Mouse (Mus musculus) forebrain, embryonic 10.5 days (tissue): ENCODE results near the gene Rsu1. TPM values are rescaled to one million over a fixed set of nuclear protein-coding genes. Genes with fewer than 3 reads are reported as not detected.

Experiments
- DNase-seq: peaks from one replicate; pipeline ENCODE4 v3.0.0-alpha.2; 2017; ENCODE audit warnings: low spot score; ENCODE audit errors: extremely low spot score
- H3K27ac ChIP-seq: fragments of 300-500 bp; sonication (generic); 2 replicates; pipeline ENCODE4 v1.5.1; 2016; ENCODE audit warnings: mild to moderate bottlenecking
- H3K27me3 ChIP-seq: fragments of 300-500 bp; sonication (generic); 2 replicates; pipeline ENCODE4 v1.6.1; 2016; ENCODE audit warnings: mild to moderate bottlenecking; ENCODE audit not compliant: poor library complexity, severe bottlenecking
- H3K36me3 ChIP-seq: fragments of 300-500 bp; sonication (generic); replicated peaks from 2 replicates; pipeline ENCODE4 v1.6.1; 2016; ENCODE audit warnings: mild to moderate bottlenecking, moderate library complexity
- H3K4me1 ChIP-seq: fragments of 300-500 bp; sonication (generic); 2 replicates; pipeline ENCODE4 v1.6.1; 2016
- H3K4me3 ChIP-seq: fragments of 300-500 bp; sonication (generic); 2 replicates; pipeline ENCODE4 v1.5.1; 2016; ENCODE audit warnings: mild to moderate bottlenecking, moderate library complexity
- H3K9me3 ChIP-seq: fragments of 300-500 bp; sonication (generic); 2 replicates; pipeline ENCODE4 v1.6.1; 2016; ENCODE audit warnings: mild to moderate bottlenecking, moderate library complexity
- WGBS: fragments of 180-500 bp; shearing (Covaris S2); methylation state at CpG from one replicate; pipeline ENCODE4 v1.1.7; 2016; 5-methylcytosine and 5-hydroxymethylcytosine counted together
- polyA plus RNA-seq: library from polyadenylated mRNA; unstranded; fragments of >200 nt; fragmentation: Nextera tagmentation; extraction: Ambion mirVana; gene quantifications from 2 replicates; pipeline ENCODE4 v1.2.1, GENCODE M21; 2016

Gene Rsu1
- polyA plus RNA-seq, 1 experiment from 2014 or later = 62.0 TPM

- 85% methylated on average over 2 of the region's 2 CpGs for WGBS
- H3K27ac ChIP-seq = no peak overlapping the region
- no peaks in the 10 kb centered on the region for H3K27me3 ChIP-seq
- no peak for DNase-seq
- H3K36me3 ChIP-seq = peaks cover 14% of the 10 kb centered on the region
- H3K4me3 ChIP-seq = no peak overlapping the region
- H3K9me3 ChIP-seq = peaks cover 4% of the 10 kb centered on the region; the same call in 1 of the 2 replicates
- H3K4me1 ChIP-seq = no peaks in the 10 kb centered on the region
Measured at GRCm38 (mm10) chr2:13258606-13259005, 12.6 kb downstream of the Rsu1 start.

- no peak overlapping the region for H3K4me3 ChIP-seq
- H3K27ac ChIP-seq = no peak overlapping the region
- 75% methylated on average over 9 of the region's 9 CpGs for WGBS
- no peaks in the 10 kb centered on the region for H3K9me3 ChIP-seq
- H3K36me3 ChIP-seq = 0 out of 2 replicates have a peak, but pooled peaks cover 3% of the 10 kb centered on the region
- H3K4me1 ChIP-seq = peaks cover 10% of the 10 kb centered on the region
- H3K27me3 ChIP-seq = no peaks in the 10 kb centered on the region
- DNase-seq = no peak
Measured at GRCm38 (mm10) chr2:13240711-13241110, 30.5 kb downstream of the Rsu1 start.

GRCm38 (mm10) chr2:13237140-13237901, 33.9 kb downstream of the Rsu1 start:
- peaks cover 16% of the 10 kb centered on the region for H3K4me1 ChIP-seq
- 77% methylated on average over 8 of the region's 8 CpGs for WGBS
- H3K4me3 ChIP-seq = no peak overlapping the region
- no peak for DNase-seq
- no peaks in the 10 kb centered on the region for H3K27me3 ChIP-seq
- H3K9me3 ChIP-seq = no peaks in the 10 kb centered on the region
- H3K36me3 ChIP-seq = no peaks in the 10 kb centered on the region
- no peak overlapping the region for H3K27ac ChIP-seq

- Histone ChIP-seq H3K36me3 (no peaks in the 10 kb centered on the region), H3K9me3 (no peaks in the 10 kb centered on the region), H3K4me1 (peaks cover 15% of the 10 kb centered on the region), H3K27ac (no peak overlapping the region), H3K4me3 (no peak overlapping the region), H3K27me3 (no peaks in the 10 kb centered on the region)
- DNase-seq = no peak
- 83% methylated on average over 5 of the region's 5 CpGs for WGBS
Measured at GRCm38 (mm10) chr2:13235696-13236095, 35.5 kb downstream of the Rsu1 start.

DNA sequence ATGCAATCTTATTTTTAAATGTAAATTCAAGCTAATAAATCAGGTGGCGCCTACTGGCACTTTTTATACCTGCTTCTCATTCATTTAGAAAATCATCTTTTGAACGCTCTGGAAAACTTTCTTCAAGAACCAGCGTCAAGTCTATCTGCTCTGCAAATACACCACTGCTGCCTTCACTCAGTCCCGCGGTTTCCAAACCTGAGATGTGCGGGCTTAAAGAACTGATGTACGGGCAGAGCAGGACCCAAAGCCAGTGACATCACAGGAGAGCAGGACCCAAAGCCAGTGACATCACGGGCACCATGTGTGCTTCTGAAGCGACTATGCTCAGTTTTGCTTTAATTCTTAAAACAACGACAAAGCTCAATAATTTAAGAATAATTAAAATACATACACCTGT, 36.4 kb downstream of the Rsu1 start:
- DNase-seq = no peak
- Histone ChIP-seq H3K4me1 (peaks cover 7% of the 10 kb centered on the region; the same call in 1 of the 2 replicates), H3K4me3 (no peak overlapping the region), H3K27me3 (no peaks in the 10 kb centered on the region), H3K9me3 (no peaks in the 10 kb centered on the region), H3K27ac (no peak overlapping the region), H3K36me3 (no peaks in the 10 kb centered on the region)
- 90% methylated on average over 10 of the region's 10 CpGs for WGBS

GRCm38 (mm10) chr2:13233902-13234301, 37.3 kb downstream of the Rsu1 start:
- Histone ChIP-seq H3K4me3 (no peak overlapping the region), H3K27me3 (no peaks in the 10 kb centered on the region), H3K36me3 (no peaks in the 10 kb centered on the region), H3K4me1 (peaks cover 7% of the 10 kb centered on the region; the same call in 1 of the 2 replicates), H3K9me3 (no peaks in the 10 kb centered on the region), H3K27ac (no peak overlapping the region)
- WGBS = 74% methylated on average over 7 of the region's 7 CpGs
- DNase-seq = no peak

- H3K4me3 ChIP-seq = no peak overlapping the region
- H3K4me1 ChIP-seq = peaks cover 7% of the 10 kb centered on the region; the same call in 1 of the 2 replicates
- H3K27ac ChIP-seq = no peak overlapping the region
- no peaks in the 10 kb centered on the region for H3K9me3 ChIP-seq
- H3K27me3 ChIP-seq = no peaks in the 10 kb centered on the region
- no peak for DNase-seq
- no peaks in the 10 kb centered on the region for H3K36me3 ChIP-seq
- WGBS = 85% methylated on average over 12 of the region's 12 CpGs
Measured at GRCm38 (mm10) chr2:13233254-13233835, 37.9 kb downstream of the Rsu1 start.

DNA sequence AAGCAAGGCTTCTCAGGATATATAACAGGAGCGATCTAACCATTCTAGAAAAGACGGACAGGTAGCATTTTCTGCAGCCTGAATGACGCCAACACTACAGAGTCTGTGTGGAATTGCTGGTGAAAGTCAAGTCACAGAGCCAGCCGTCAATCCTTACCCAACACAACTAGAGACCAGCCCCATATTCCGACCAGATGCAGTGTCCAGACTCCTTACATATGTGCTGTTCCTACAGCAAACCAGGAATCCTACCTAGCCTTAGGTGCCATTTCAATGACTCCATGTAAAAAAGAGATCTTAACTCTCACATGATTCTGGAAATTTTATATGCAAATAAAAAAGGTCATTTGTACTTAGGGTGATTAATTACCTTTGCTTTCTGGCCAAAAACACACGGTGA, 38.9 kb downstream of the Rsu1 start:
- WGBS = 92% methylated on average over 6 of the region's 6 CpGs
- Histone ChIP-seq H3K4me1 (peaks cover 7% of the 10 kb centered on the region; the same call in 1 of the 2 replicates), H3K36me3 (no peaks in the 10 kb centered on the region)

GRCm38 (mm10) chr2:13229686-13230085, 41.5 kb downstream of the Rsu1 start:
- 93% methylated on average over 3 of the region's 3 CpGs for WGBS
- H3K27ac ChIP-seq = no peak overlapping the region
- no peak overlapping the region for H3K4me3 ChIP-seq
- peaks cover 4% of the 10 kb centered on the region; the same call in 1 of the 2 replicates for H3K27me3 ChIP-seq
- H3K36me3 ChIP-seq = no peaks in the 10 kb centered on the region
- H3K4me1 ChIP-seq = peaks cover 19% of the 10 kb centered on the region
- no peaks in the 10 kb centered on the region for H3K9me3 ChIP-seq
- no peak for DNase-seq

More for the DNA sequence above, 38.9 kb downstream of the Rsu1 start:
- H3K27me3 ChIP-seq = no peaks in the 10 kb centered on the region
- no peaks in the 10 kb centered on the region for H3K9me3 ChIP-seq
- H3K27ac ChIP-seq = no peak overlapping the region
- no peak for DNase-seq
- no peak overlapping the region for H3K4me3 ChIP-seq

GRCm38 (mm10) chr2:13226031-13226430, 45.2 kb downstream of the Rsu1 start:
- 91% methylated on average over 4 of the region's 4 CpGs for WGBS
- DNase-seq = no peak
- no peaks in the 10 kb centered on the region for H3K9me3 ChIP-seq
- H3K27ac ChIP-seq = no peak overlapping the region
- H3K4me1 ChIP-seq = peaks cover 12% of the 10 kb centered on the region
- H3K36me3 ChIP-seq = no peaks in the 10 kb centered on the region
- H3K4me3 ChIP-seq = no peak overlapping the region
- H3K27me3 ChIP-seq = peaks cover 6% of the 10 kb centered on the region; the same call in 1 of the 2 replicates

DNA sequence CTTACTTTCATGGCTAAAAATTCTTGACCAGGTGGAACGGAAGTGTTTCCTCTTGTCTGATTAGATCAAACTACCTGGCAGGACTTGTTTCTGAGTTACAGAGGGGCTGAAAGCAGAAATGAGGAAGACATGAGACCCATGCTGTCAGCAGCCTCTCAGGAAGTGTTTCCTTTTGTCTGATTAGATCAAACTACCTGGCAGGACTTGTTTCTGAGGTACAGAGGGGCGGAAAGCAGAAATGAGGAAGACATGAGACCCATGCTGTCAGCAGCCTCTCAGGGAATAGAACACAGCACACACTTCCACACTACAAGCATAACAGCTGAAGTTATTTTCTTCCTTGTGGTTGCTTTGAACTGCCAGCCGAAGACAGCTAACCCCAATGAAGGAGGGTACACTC, 46.7 kb downstream of the Rsu1 start:
- H3K9me3 ChIP-seq = no peaks in the 10 kb centered on the region
- H3K4me3 ChIP-seq = no peak overlapping the region
- peaks cover 6% of the 10 kb centered on the region; the same call in 1 of the 2 replicates for H3K27me3 ChIP-seq
- no peaks in the 10 kb centered on the region for H3K36me3 ChIP-seq
- WGBS = 94% methylated on average over 3 of the region's 3 CpGs
- H3K4me1 ChIP-seq = peaks cover 12% of the 10 kb centered on the region
- no peak for DNase-seq
- no peak overlapping the region for H3K27ac ChIP-seq

GRCm38 (mm10) chr2:13223451-13223850, 47.8 kb downstream of the Rsu1 start:
- peaks cover 12% of the 10 kb centered on the region for H3K4me1 ChIP-seq
- H3K9me3 ChIP-seq = no peaks in the 10 kb centered on the region
- no peak overlapping the region for H3K27ac ChIP-seq
- no peak overlapping the region for H3K4me3 ChIP-seq
- no peak for DNase-seq
- H3K36me3 ChIP-seq = no peaks in the 10 kb centered on the region
- WGBS = 91% methylated on average over 4 of the region's 4 CpGs
- peaks cover 6% of the 10 kb centered on the region; the same call in 1 of the 2 replicates for H3K27me3 ChIP-seq

GRCm38 (mm10) chr2:13220141-13220540, 51.1 kb downstream of the Rsu1 start:
- 80% methylated on average over 2 of the region's 2 CpGs for WGBS
- H3K4me3 ChIP-seq = no peak overlapping the region
- peaks cover 6% of the 10 kb centered on the region; the same call in 1 of the 2 replicates for H3K27me3 ChIP-seq
- H3K36me3 ChIP-seq = no peaks in the 10 kb centered on the region
- DNase-seq = no peak
- H3K4me1 ChIP-seq = peaks cover 17% of the 10 kb centered on the region
- H3K9me3 ChIP-seq = no peaks in the 10 kb centered on the region
- no peak overlapping the region for H3K27ac ChIP-seq
